Mouse (Mus musculus) heart, postnatal 14 days (tissue): ENCODE measurements around the gene 1700016H13Rik. TPM values are rescaled to one million over a fixed set of nuclear protein-coding genes. Genes with fewer than 3 reads are reported as not detected.

ENCODE experiments used
- DNase-seq, 2 experiments: peaks; one replicate each; pipeline ENCODE4 v3.0.0; 2021 to 2022
- intact Hi-C: fragments of 180-260 bp; cut with DNase I; formaldehyde crosslinking; loops from one replicate; pipeline ENCODE4 v1.15.1; 2025
- long read RNA-seq, 2 experiments: library from polyadenylated mRNA; stranded (forward); transcript quantifications; one replicate each; pipeline ENCODE4 v2.0.0; 2021
- total RNA-seq, 2 experiments: library from RNA; stranded (reverse); gene quantifications; 2 replicates each; pipeline ENCODE4 v1.2.3; 2021

1700016H13Rik gene
- not detected for total RNA-seq
- long read RNA-seq, experiment 1, partial matches to known transcripts = 0 of 1 reads
- long read RNA-seq, experiment 1, other reads (novel, unspliced or antisense) = 1 of 1 reads
- long read RNA-seq, experiment 2 = 0 reads

DNA sequence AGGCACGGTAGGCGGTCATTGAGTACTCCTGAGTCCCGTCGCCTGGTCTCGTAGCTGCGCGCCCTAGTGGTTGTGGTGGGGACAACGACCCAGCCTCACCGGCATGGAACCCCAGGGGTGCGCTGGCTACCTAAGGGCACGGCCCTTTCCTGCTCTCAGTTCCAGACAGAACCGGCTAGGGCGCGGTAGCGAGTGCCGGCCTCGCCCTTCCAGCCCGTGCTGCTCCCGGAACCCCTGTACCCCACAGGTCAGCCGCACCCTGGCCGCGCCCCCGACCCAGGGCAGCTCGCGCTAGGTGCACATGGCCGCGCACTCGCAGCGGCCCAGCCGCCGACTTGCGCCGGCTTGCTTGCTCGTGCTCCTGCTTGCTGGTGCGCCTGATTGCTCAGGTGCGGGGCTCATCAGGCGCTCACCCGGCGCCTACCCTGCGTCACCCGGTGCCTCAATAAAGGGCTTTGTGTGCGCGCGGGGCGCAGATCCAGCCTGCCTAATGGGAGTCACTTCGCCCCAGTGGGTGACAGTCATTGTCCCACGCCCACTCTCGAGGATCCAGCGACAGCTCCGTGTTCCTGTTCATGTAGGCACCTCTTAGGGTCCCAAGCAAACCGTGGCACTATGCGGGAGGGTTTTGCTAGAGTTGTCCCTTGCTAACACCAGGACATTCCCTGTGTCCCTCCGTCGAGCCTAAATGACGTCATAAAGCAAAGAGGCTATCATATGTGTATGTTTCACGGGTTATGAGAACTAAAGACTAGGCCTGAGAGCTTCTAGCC is at the start of gene 1700016H13Rik:
Gene 1700016H13Rik, minus strand, starts transcription at position 665 of the 773 bp plus-strand sequence.
- peak; percentile 79 to 81 for DNase-seq
- intact Hi-C loops = loop anchor here (5.0 kb wide), 2 partner anchors 38 to 193 kb away; no protein-coding TSS in a partner anchor

DNA sequence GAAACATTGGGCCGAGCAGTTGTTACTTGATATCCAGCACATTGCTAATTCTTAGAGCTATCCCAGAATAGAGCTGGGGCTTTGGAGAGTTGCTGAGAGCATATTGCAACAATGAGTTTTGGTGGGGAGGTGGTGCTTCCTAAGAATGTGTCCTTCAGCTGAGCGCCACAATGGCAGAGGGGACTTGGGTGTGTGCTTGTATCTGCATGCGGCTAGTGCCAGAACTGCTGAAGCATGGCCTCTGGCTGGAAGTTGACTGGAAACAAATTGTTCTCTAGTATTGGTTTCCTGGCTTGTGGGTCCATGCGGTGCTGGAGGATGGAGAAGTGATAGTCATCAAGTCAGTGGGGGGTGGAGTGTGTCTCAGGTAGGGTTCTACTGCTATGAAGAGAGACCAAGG is 49.5 kb upstream of the 1700016H13Rik start:
- DNase-seq = no peak
- intact Hi-C loops = no loop called here

DNA sequence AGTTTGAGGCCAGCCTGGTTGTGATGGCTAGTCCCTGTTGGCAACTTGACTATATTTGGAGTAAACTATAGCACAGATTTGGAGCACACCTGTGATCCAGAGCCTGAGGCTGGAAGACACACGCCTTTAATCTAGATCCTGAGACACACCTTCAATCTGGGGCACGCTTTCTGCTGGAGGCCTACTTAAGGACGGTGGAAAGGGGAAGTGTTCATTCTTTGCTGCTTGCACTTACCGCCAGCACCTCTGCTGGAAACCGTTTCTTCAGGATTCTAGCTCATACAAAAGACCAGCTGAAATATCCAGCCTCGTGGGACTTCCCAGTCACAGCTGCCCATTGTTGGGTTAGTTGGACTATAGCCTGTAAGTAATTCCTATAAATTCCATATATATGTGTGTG is 46.7 kb upstream of the 1700016H13Rik start:
- intact Hi-C loops = no loop called here

DNA sequence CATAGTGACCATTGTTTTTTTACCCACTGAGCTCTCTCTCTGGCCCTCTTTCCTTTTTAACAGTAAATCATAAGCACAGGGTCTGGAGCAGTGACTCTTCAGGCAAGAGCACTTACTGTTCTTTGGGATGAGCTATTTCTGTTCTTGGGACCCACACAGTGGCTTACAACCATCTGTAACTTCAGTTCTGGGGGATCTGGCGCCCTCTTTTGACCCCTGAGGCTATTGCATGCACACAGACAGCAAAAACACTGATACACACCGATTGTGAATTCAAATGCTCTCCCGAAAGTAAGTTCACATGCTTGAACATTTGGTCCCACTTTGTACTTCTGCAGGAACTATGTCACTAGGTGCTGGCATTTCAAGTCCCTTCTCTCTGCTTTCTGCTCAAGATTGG is 45.7 kb upstream of the 1700016H13Rik start:
- no peak for DNase-seq
- intact Hi-C loops = no loop called here

More for the DNA sequence above, 46.7 kb upstream of the 1700016H13Rik start:
- no peak for DNase-seq

DNA sequence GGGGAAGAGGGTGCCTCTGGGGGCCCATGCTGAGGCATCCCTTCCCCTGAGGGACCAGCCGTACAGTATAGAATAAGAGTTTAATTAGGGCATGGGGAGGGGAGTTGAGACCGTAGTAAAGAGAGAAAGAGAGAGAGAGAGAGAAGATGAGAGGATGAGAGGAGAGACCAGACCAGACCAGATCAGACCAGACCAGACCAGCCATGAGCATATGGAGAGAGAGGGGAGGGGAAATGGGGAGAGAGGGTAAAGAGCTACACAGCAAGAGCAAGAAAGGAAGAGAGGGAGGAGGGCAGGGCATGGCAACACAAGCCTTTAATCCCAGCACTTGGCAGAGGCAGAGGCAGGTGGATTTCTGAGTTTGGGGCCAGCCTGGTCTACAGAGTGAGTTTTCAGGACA is 44.9 kb upstream of the 1700016H13Rik start:
- no peak for DNase-seq
- intact Hi-C loops = no loop called here

DNA sequence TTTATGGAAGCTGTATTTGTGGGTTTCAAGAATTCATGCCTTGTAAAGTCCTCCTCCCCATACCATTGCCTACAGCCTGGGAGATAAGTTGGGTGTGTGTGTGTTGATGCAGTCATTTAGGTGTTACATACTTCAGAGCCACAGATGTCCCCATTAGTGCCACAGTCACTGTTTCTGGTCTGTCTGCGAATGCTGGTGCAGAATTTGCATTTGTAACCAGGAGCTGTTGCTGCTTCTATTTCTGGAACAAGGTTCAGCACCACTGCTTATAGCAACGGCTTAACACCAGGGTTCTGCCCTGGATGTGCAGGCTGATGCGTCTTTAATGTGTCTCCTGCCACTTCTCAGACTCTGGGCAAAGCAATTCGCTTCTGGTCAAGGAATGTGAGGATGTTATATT is 43.7 kb upstream of the 1700016H13Rik start:
- intact Hi-C loops = no loop called here
- DNase-seq = no peak

DNA sequence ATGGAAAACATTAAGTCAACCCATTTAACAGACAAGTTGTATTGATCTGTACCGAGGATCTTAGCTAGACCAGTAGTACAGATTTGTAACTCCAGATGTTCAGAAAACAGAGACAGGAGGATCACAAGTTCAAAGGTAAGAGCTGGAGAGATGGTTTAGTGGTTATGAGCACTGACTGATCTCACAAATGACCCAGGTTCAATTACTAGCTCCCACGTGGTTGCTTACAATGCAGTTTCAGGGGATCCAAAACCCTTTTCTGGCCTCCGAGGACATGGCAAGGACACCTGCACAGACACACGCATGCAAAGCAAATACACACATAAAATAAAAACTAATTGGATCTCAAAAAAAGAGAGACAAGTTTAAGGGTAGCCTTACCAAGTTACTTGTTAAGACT is 42.8 kb upstream of the 1700016H13Rik start:
- intact Hi-C loops = no loop called here

DNA sequence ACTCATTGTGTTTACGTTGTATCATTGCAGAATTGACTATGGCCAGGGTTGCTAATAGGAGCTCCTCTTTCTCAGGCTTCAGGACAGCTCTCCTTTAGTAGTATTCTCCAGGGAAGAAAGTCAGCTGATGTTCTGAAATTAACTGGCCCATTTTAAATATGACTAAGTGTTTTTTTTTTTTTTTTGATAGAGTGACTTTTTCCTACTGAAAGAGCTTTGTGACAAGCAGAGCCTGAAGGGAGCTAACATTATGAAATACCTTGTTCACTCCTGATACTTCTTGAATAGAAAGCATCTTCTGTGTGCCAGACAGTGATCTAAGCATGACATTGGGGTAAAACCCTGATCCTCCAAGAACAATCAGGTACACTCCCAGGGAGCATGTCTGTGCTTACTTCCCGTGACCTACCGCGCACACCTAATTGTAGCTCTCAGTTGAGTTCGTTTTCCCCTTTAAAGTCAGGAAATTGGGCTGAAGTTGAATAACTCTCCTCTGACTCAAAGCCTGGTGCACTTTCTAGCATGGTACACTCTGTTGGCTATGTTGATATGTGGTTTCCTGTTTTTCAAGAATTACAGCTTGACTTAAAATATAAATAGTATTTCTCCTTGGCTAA is 42.2 kb upstream of the 1700016H13Rik start:
- DNase-seq = no peak
- intact Hi-C loops = no loop called here

More for the DNA sequence above, 42.8 kb upstream of the 1700016H13Rik start:
- DNase-seq = no peak

DNA sequence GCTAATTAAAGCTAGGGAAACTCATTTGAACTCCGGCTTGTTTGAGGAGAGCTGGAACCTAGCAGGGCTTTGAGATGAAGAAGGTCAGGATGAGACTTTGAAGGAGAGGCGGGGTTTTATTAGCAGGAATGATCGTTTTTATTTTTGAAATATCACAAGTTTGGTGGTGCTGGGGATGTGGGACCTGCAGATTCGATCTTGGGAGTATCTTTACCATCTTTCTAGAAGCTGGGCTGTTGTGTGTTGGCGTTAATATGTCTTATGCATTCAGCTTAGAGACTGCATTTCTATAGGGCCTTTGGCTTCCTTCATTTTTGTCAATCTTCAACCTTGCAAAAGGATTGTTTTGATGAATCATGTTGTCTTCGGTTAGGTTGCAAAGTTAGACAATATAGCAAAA is 38.3 kb upstream of the 1700016H13Rik start:
- intact Hi-C loops = no loop called here
- DNase-seq = no peak

DNA sequence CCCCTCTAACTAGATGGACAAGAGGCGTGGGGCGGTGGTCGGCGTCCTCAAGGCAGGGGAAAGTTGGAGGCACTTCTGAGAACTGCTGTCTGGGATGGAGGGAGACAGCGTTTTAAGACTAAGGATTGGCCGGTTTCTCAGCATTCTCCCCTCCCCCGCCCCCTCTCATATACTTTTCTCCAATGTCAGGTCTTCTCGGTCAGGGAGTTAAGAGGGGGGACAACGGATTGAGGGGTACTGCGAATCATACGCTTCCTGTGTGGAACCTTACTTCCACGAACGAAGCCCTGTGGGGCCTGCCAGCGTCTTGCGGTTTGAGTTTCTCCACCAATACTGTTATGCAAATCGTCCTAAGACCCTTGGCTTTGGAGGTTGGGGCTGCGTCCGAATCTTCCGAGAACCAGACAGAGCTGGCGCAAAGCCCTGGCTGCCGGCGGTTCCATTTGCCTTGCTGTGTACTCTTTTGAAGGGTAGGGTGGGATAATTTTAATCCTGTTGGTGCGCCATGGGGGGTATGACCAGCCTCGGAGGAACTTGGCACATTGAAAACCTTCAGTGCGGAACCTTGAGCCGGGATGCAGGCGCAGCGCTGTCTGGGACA is 37.3 kb upstream of the 1700016H13Rik start:
- intact Hi-C loops = loop anchor here (2.0 kb wide), 1 partner anchor 60 kb away; no protein-coding TSS in a partner anchor
- peak; percentile 33 to 36 for DNase-seq

DNA sequence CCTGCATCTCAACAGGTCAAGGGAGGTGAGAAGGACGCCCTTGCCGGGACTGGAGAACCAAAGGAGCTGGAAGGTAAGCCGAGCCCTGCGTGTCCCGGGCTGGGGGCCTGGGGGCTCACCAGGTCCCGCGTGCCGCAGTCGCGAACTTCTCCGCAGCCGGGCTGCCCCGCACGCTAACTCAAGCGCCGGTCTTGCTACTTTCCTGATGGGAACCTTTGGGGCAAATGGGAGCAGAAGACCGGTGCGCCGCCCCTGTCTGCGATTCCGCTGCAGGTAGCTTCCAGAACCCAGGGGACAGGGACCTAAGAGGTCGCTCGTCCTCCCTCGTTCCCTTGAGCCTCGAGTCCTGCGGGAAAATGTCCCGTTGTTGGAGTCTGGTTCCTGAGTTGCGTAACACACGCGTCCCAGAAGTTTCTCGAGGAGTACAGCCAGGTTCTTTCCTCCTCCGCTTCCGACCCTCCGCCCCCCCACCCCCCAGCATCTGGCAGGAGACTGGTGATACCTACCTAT is 36.8 kb upstream of the 1700016H13Rik start:
- intact Hi-C loops = loop anchor here (2.0 kb wide), 1 partner anchor 60 kb away; no protein-coding TSS in a partner anchor
- DNase-seq = peak in 1 of 2 experiments; percentile 34

DNA sequence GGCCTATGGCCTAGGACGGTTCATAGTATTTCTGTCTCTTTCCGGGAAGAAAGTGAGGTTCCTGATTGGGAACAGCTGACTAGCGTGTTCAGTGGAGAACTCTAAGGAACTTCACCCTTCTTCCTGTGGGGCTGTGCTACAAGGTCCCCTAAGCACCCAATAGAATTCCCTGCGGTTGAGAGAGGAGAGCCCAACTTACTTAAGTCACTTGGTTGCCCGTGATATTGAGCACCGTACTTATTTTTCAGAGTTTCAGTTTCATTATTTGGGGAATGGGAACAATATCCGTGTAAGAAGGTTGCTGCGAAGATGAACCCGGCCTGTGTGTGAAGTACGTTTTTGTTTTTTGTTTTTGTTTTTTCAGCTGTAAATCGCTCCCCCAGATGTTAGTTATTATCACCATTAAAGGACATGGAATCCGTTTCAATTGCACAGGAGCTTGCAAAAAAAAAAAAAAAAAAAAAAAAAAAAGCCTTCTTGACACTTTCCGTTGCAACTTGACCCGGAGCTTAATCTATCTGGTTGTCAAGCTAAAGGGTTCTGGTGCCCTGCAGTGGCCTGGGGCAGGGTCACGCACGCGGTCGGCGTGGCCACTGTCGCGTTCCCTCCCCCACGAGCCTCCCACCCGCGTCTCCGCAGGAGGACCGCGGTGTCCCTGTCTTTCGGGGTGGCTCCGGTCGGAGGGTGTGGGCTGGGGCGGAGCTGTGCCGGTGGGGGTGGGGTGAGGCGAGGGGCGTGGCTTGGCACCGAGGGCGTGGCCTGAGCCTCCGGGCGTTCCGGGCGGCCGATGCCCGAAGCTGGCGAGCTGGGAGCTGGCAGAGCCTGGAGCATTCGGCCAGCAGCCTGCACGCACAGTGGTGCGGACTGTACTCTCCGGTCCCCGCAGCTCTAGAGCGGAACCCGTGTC is 36.1 kb upstream of the 1700016H13Rik start, which contains the start of gene Aff1:
Gene Aff1, plus strand, starts transcription at position 751 of the 907 bp plus-strand sequence.
- intact Hi-C loops = loop anchor here (2.0 kb wide), 1 partner anchor 61 kb away; no protein-coding TSS in a partner anchor
- peak; percentile 95 to 96 for DNase-seq

DNA sequence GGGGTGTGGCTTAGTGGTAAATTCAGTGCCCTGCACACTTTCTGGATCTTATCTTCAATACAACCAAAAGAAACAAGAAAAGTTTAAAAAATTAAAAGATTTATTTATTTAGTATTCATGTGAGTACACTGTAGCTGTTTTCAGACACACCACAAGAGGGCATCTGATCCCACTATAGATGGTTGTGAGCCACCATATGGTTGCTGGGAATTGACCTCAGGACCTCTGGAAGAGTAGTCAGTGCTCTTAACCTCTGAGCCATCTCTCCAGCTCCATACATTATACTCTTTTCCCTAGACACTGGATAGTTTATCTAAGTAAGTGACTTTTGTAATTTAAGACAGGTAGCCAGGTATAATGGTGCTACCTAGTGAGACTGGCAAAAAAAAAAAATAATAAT is 35.4 kb upstream of the 1700016H13Rik start:
- intact Hi-C loops = no loop called here
- no peak for DNase-seq

DNA sequence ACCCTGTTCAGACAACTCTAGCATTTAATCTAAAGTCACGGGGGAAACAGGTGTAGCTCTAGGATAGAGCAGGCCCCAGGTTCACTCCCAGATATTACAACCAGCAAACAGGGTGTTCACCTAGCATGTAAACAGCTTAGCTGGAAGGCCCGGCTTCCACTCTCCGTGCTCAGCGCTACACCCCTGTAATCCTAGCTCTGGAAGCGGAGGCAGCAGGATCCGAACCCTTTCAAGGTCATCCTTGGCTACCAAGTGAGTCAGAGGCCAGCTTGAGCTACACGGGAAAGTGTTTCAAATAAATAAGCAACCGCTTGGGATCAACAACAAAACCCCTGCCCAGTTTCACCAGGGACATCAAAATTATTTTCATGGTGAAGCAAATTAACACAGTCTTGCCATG is 34.4 kb upstream of the 1700016H13Rik start:
- no peak for DNase-seq
- intact Hi-C loops = no loop called here

DNA sequence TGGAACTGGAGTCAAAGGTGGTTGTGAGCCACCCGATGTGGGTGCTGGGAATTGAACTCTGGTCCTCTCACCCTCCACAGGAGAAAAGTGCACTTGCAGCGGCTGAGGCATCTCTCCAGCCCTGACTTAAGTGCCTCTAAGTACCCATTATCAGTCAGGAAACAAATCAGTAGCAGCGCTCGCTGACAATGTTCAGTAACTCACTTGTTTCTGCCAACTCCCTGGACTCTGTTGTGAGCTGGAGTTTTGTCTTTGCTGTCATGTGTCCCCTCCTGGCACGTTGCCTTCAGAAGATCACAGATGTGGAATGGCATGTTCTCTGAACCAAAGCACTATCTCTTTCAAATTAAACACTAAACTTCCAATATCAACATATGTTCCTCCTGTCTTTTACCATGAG is 33.8 kb upstream of the 1700016H13Rik start:
- intact Hi-C loops = no loop called here
- DNase-seq = no peak

DNA sequence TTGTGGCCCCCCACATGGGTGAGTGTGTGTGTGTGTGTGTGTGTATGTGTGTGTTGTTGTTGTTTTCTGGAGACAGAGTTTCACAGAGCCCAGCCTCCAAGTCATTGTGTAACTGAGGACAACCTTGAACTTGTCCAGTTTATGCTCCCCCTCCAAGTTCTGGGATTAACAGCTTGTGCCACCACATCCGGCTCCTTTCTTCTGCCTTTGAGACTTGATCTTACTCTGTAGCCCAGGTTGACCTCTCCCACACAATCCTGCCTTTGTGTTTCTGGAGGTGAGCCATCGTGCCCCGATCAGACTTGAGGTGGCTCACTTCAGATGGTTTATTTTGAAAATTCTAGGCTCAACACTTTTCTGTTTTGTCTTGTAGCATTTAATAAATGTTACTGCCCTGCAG is 26.0 kb upstream of the 1700016H13Rik start:
- intact Hi-C loops = loop anchor here (5.0 kb wide), 1 partner anchor 245 kb away; no protein-coding TSS in a partner anchor
- DNase-seq = no peak

DNA sequence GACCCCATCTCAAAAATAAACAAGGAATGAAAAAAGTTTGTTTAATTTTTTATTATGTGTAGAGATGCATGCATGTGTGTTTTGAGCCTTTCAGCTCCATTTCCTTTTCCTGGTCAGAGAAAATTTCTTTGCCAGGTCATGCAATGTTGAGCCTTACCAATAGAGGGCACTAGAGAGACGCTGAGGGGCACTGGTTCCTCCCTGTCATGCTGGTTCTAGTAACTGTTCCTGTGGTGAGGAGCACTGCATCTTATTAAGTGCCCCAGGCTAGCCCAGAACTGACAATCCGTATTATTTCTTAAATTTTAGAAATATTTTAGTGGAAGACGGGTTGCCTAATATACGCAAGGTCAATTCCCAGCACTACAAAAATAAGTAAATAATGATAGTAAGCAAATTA is 24.6 kb upstream of the 1700016H13Rik start:
- DNase-seq = peak; percentile 77 to 92
- intact Hi-C loops = loop anchor here (1.0 to 5.0 kb wide), 2 partner anchors 139 to 247 kb away; no protein-coding TSS in a partner anchor

DNA sequence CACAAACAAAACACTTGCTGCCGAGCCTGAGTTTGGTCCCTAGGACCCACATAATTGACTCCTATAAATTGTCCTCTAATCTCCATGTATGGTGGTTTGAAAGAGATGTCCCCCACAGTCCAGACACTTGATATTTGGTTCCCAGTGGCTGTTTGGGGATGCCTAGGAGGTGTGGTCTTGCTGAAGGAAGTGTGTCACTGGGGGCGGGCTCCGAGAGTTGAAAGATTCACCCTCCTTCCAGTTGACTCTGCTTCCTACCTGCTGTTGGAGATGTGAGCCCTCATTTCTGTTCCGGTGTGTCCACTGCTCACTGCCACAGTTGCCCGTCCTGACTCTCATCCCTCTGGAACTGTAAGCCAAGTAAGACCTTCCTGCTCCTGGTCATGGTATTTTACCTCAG is 23.2 kb upstream of the 1700016H13Rik start:
- no peak for DNase-seq
- intact Hi-C loops = no loop called here

DNA sequence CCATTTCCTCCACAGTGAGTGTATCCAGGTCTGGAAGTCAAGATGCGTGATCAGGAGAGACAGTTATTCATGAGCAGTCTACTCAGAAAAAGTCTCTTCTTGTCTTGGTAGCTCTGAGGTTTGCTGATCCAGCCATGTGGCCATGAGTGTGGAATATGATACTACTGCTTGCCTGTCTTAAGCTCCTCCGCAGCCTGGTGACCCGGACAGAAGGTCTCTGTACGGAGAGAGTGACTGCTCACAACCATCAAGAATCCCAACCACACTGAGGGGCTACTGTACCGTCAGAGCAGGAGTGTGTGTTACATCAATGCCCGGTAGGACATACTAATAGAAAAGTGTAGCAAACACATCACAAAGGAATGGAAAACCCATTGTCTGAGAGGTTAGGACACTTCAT is 22.1 kb upstream of the 1700016H13Rik start:
- intact Hi-C loops = no loop called here
- no peak for DNase-seq
